Mouse (Mus musculus): Measurements from ENCODE around the gene Rgl2. TPM values are rescaled to one million over a fixed set of nuclear protein-coding genes. Genes with fewer than 3 reads are reported as not detected.
"Not testable (repeated sequence)": the region's sequence is repeated elsewhere in the genome, so short reads cannot be mapped to it uniquely, and the experiment has no call there.

The Rgl2 gene
- polyA plus RNA-seq, 1 experiment from 2014 or later = 42.6 TPM

GRCm38 (mm10) chr17:33977861-33978557 lies 48.7 kb downstream of the Rgl2 start:
- ATAC-seq (ENCODE audit: insufficient read depth, low FRiP score, low TSS enrichment) = no peak
- no peak for DNase-seq (ENCODE audit: low spot score)
- WGBS = 2% methylated on average over 57 of the region's 57 CpGs
- no peaks in the 10 kb centered on the region for H3K9me3 ChIP-seq (ENCODE audit: control insufficient read depth, low read length)
- H3K9ac ChIP-seq (ENCODE audit: low read length) = peak overlapping the region; percentile 18
- H3K4me2 ChIP-seq (ENCODE audit: low read depth) = peak overlapping the region; percentile 54
- no peaks in the 10 kb centered on the region for H3K4me1 ChIP-seq (ENCODE audit: control insufficient read depth, insufficient read depth, low read length)
- H3K27me3 ChIP-seq (ENCODE audit: control insufficient read depth, insufficient read depth, low read length) = peaks cover 30% of the 10 kb centered on the region
- peak overlapping the region; percentile 30 for H3K4me3 ChIP-seq (ENCODE audit: low read depth, low read length)
- H3K36me3 ChIP-seq (ENCODE audit: control insufficient read depth, insufficient read depth, low read length) = no peaks in the 10 kb centered on the region
- no peak overlapping the region for H3K27ac ChIP-seq (ENCODE audit: low read depth, low read length)

DNA sequence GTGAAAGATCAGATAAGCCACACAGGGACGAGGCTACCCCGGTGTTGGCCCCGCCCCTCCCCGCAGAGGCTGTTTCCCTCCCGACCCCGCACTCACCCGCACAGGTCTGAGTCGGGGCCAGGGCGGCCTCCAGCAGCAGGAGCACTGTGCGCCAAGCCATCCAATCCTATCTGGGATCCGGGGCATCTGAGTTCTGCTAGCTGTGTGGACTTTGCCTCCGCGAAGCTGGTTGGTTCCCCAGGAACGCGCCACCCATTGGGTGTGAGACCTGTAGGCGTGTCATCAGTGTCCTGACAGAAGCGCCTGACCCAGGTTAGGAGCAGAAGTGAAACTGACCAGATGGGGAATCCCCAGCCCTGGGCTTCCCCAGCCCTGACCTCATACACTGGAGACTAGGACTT lies 49.3 kb downstream of the Rgl2 start:
- ATAC-seq (ENCODE audit: insufficient read depth, low FRiP score, low TSS enrichment) (no peak; the same call in 1 of the 2 replicates), DNase-seq (ENCODE audit: low spot score) (peak; percentile 30)
- peak overlapping the region; percentile 30 for H3K4me3 ChIP-seq (ENCODE audit: low read depth, low read length)
- under 1% methylated on average over 16 of the region's 17 CpGs for WGBS
- H3K4me1 ChIP-seq (ENCODE audit: control insufficient read depth, insufficient read depth, low read length) = no peaks in the 10 kb centered on the region
- H3K9ac ChIP-seq (ENCODE audit: low read length) = peak overlapping the region; percentile 18; the same call in 1 of the 2 replicates
- H3K27ac ChIP-seq (ENCODE audit: low read depth, low read length) = no peak overlapping the region
- H3K9me3 ChIP-seq (ENCODE audit: control insufficient read depth, low read length) = no peaks in the 10 kb centered on the region
- peak overlapping the region; percentile 54 for H3K4me2 ChIP-seq (ENCODE audit: low read depth)
- H3K27me3 ChIP-seq (ENCODE audit: control insufficient read depth, insufficient read depth, low read length) = peaks cover 30% of the 10 kb centered on the region
- H3K36me3 ChIP-seq (ENCODE audit: control insufficient read depth, insufficient read depth, low read length) = no peaks in the 10 kb centered on the region

DNA sequence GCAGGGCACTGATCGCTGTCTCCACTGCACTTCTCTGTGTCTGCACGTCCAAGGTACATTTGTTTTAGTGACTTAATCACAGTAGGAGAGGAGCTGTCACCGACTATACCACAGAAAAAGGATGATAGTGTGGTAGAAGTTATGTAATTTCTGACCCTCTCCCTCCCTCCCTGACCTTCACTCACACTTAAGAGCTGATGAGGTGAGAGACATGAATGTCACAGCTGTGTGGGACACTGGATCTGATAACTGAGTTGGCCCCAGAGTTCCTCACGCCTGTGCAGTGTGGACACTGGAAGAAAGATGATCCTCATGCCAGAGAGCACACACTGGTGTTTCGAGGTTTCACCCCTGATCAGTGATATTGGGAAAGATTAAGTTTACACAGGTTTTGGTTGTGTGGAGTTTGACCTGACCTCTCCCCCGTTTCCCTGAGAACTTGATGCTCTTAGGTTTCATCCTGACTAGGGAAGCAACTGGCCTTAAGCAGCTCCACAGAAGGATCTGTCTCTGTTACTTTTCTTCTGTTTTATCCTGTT lies 50.2 kb downstream of the Rgl2 start:
- no peak overlapping the region for H3K27ac ChIP-seq (ENCODE audit: low read depth, low read length)
- no peak overlapping the region for H3K9ac ChIP-seq (ENCODE audit: low read length)
- no peaks in the 10 kb centered on the region for H3K9me3 ChIP-seq (ENCODE audit: control insufficient read depth, low read length)
- no peak for DNase-seq (ENCODE audit: low spot score)
- no peaks in the 10 kb centered on the region for H3K36me3 ChIP-seq (ENCODE audit: control insufficient read depth, insufficient read depth, low read length)
- H3K27me3 ChIP-seq (ENCODE audit: control insufficient read depth, insufficient read depth, low read length) = peaks cover 30% of the 10 kb centered on the region
- ATAC-seq (ENCODE audit: insufficient read depth, low FRiP score, low TSS enrichment) = no peak
- H3K4me1 ChIP-seq (ENCODE audit: control insufficient read depth, insufficient read depth, low read length) = no peaks in the 10 kb centered on the region
- no peak overlapping the region for H3K4me2 ChIP-seq (ENCODE audit: low read depth)
- H3K4me3 ChIP-seq (ENCODE audit: low read depth, low read length) = no peak overlapping the region
- WGBS = 76% methylated on average over 6 of the region's 6 CpGs

GRCm38 (mm10) chr17:33980181-33981035 lies 51.1 kb downstream of the Rgl2 start:
- Histone ChIP-seq H3K4me3 (ENCODE audit: low read depth, low read length) (no peak overlapping the region), H3K27ac (ENCODE audit: low read depth, low read length) (no peak overlapping the region), H3K27me3 (ENCODE audit: control insufficient read depth, insufficient read depth, low read length) (peaks cover 30% of the 10 kb centered on the region), H3K36me3 (ENCODE audit: control insufficient read depth, insufficient read depth, low read length) (no peaks in the 10 kb centered on the region), H3K9me3 (ENCODE audit: control insufficient read depth, low read length) (no peaks in the 10 kb centered on the region), H3K4me2 (ENCODE audit: low read depth) (no peak overlapping the region), H3K4me1 (ENCODE audit: control insufficient read depth, insufficient read depth, low read length) (no peaks in the 10 kb centered on the region), H3K9ac (ENCODE audit: low read length) (no peak overlapping the region)
- no peak for DNase-seq (ENCODE audit: low spot score)
- 76% methylated on average over 19 of the region's 19 CpGs for WGBS
- ATAC-seq (ENCODE audit: insufficient read depth, low FRiP score, low TSS enrichment) = 0 out of 2 replicates have a peak, but pooled peaks have one; percentile 1

DNA sequence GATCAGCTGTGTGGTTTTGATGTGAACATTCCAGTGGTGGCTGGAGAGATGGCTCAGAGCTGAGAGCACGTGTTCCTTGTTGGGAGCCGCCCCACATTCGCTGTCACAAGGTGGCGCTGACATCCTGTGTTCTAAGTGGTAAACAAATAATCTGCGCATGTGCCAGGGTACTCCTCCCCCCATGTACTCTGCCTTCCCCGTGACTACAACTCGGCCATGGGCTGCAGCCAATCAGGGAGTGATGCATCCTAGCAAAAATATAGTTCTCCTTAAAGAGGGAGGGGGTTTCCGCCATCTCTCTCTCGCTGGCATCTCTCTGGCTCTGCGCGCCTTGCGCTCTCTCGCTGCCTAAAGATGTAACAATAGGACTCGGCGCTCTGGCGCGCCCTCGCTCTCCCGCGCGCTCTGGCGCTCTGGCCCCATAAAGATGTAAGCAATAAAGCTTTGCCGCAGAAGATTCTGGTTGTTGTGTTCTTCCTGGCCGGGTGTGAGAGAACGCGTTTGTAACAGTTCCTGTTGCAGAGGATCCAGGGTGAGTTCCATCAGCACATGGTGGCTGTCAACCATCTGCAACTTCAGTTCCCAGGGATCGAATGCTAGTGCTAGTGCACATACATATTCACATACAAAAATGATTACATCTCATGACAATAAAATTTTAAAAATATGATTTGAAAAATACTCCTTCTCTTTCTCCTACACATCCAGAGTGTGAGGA lies 52.0 kb downstream of the Rgl2 start:
- Histone ChIP-seq H3K4me3 (ENCODE audit: low read depth, low read length) (peak overlapping the region; percentile 33), H3K9ac (ENCODE audit: low read length) (peak overlapping the region; percentile 61), H3K27me3 (ENCODE audit: control insufficient read depth, insufficient read depth, low read length) (peaks cover 30% of the 10 kb centered on the region), H3K4me2 (ENCODE audit: low read depth) (peak overlapping the region; percentile 41), H3K27ac (ENCODE audit: low read depth, low read length) (peak overlapping the region; percentile 49)
- DNase-seq (ENCODE audit: low spot score) (peak; percentile 93), ATAC-seq (ENCODE audit: insufficient read depth, low FRiP score, low TSS enrichment) (peak; percentile 93)
- 1% methylated on average over 27 of the region's 27 CpGs for WGBS
- H3K36me3 ChIP-seq (ENCODE audit: control insufficient read depth, insufficient read depth, low read length); H3K4me1 ChIP-seq (ENCODE audit: control insufficient read depth, insufficient read depth, low read length); H3K9me3 ChIP-seq (ENCODE audit: control insufficient read depth, low read length): not testable (repeated sequence)

DNA sequence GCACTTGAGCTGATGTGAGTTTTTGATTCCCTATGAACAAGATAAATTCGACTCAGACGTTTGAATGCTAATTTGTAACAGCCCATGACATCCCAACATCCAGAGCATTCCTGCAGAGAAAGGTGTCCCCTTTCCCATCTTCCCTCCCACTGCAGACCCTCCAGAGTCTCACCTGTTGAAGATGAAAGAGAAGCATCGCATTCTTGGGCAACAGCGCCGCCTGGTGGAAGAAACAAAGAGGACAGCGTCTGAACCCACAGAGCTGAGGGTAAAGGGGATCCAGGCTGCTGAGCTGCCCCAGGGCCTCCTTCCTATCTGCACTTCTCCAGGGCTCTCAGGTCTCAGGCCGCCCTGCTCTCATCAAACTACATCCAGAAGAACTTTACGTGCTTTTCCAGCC lies 52.8 kb downstream of the Rgl2 start:
- ATAC-seq (ENCODE audit: insufficient read depth, low FRiP score, low TSS enrichment); H3K4me3 ChIP-seq (ENCODE audit: low read depth, low read length); H3K4me1 ChIP-seq (ENCODE audit: control insufficient read depth, insufficient read depth, low read length); H3K9ac ChIP-seq (ENCODE audit: low read length); H3K9me3 ChIP-seq (ENCODE audit: control insufficient read depth, low read length); H3K36me3 ChIP-seq (ENCODE audit: control insufficient read depth, insufficient read depth, low read length); H3K27ac ChIP-seq (ENCODE audit: low read depth, low read length): not testable (repeated sequence)
- DNase-seq (ENCODE audit: low spot score) = peak; percentile 69
- WGBS = 11% methylated on average over 8 of the region's 8 CpGs
- Histone ChIP-seq H3K27me3 (ENCODE audit: control insufficient read depth, insufficient read depth, low read length) (peaks cover 24% of the 10 kb centered on the region), H3K4me2 (ENCODE audit: low read depth) (peak overlapping the region; percentile 41; the same call in 1 of the 2 replicates)

Small RNA genes within 50 kb of the gene (microRNA-seq; reads per million reads assigned to microRNA genes)
- gene Gm27740 = not detected

Other genes starting within 250 kb of the Rgl2 start
- gene Hnrnpm, start 242.7 kb upstream of the Rgl2 start, polyA plus RNA-seq (2014; fragmentation: Nextera tagmentation; extraction: Ambion mirVana) = 554 and 558 TPM in 2 replicates
- gene March2, start 210.9 kb upstream of the Rgl2 start, polyA plus RNA-seq (2014; fragmentation: Nextera tagmentation; extraction: Ambion mirVana) = 39.3 and 43.8 TPM in 2 replicates
- gene Rab11b, start 169.0 kb upstream of the Rgl2 start, polyA plus RNA-seq (2014; fragmentation: Nextera tagmentation; extraction: Ambion mirVana) = 293 and 295 TPM in 2 replicates
- gene Angptl4, start 147.7 kb upstream of the Rgl2 start, polyA plus RNA-seq (2014; fragmentation: Nextera tagmentation; extraction: Ambion mirVana) = 14.9 and 18.6 TPM in 2 replicates
- gene Kank3, start 119.0 kb upstream of the Rgl2 start, polyA plus RNA-seq (2014; fragmentation: Nextera tagmentation; extraction: Ambion mirVana) = 23.5 TPM in 2 replicates
- gene Rps28, start 105.0 kb upstream of the Rgl2 start, polyA plus RNA-seq (2014; fragmentation: Nextera tagmentation; extraction: Ambion mirVana) = 813 and 863 TPM in 2 replicates
- gene Ndufa7, start 105.0 kb upstream of the Rgl2 start, polyA plus RNA-seq (2014; fragmentation: Nextera tagmentation; extraction: Ambion mirVana) = 432 and 435 TPM in 2 replicates
- 72.6 and 79.1 TPM in 2 replicates for gene Cd320, start 86.5 kb upstream of the Rgl2 start, polyA plus RNA-seq (2014; fragmentation: Nextera tagmentation; extraction: Ambion mirVana)
- not detected in 2 replicates for gene Gm7029, start 55.7 kb upstream of the Rgl2 start, polyA plus RNA-seq (2014; fragmentation: Nextera tagmentation; extraction: Ambion mirVana)
- gene Kifc1, start 38.9 kb upstream of the Rgl2 start, polyA plus RNA-seq (2014; fragmentation: Nextera tagmentation; extraction: Ambion mirVana) = 8.4 and 11.0 TPM in 2 replicates
- not detected in 2 replicates for gene Platr17, start 24.4 kb upstream of the Rgl2 start, polyA plus RNA-seq (2014; fragmentation: Nextera tagmentation; extraction: Ambion mirVana)
- gene Daxx, start 20.1 kb upstream of the Rgl2 start, polyA plus RNA-seq (2014; fragmentation: Nextera tagmentation; extraction: Ambion mirVana) = 61.2 and 61.4 TPM in 2 replicates
- 12.9 and 16.2 TPM in 2 replicates for gene Tapbp, start 13.6 kb upstream of the Rgl2 start, polyA plus RNA-seq (2014; fragmentation: Nextera tagmentation; extraction: Ambion mirVana)
- 10.5 and 11.2 TPM in 2 replicates for gene Zbtb22, start 13.6 kb upstream of the Rgl2 start, polyA plus RNA-seq (2014; fragmentation: Nextera tagmentation; extraction: Ambion mirVana)
- gene Pfdn6, start 10.8 kb downstream of the Rgl2 start, polyA plus RNA-seq (2014; fragmentation: Nextera tagmentation; extraction: Ambion mirVana) = 190 and 195 TPM in 2 replicates
- gene Wdr46, start 11.1 kb downstream of the Rgl2 start, polyA plus RNA-seq (2014; fragmentation: Nextera tagmentation; extraction: Ambion mirVana) = 29.5 and 33.4 TPM in 2 replicates
- 4.4 and 4.9 TPM in 2 replicates for gene B3galt4, start 21.9 kb downstream of the Rgl2 start, polyA plus RNA-seq (2014; fragmentation: Nextera tagmentation; extraction: Ambion mirVana)
- gene Vps52, start 26.3 kb downstream of the Rgl2 start, polyA plus RNA-seq (2014; fragmentation: Nextera tagmentation; extraction: Ambion mirVana) = 40.7 and 43.8 TPM in 2 replicates
- 1,341 and 1,360 TPM in 2 replicates for gene Rps18, start 26.5 kb downstream of the Rgl2 start, polyA plus RNA-seq (2014; fragmentation: Nextera tagmentation; extraction: Ambion mirVana)
- gene H2-K1, start 70.8 kb downstream of the Rgl2 start, polyA plus RNA-seq (2014; fragmentation: Nextera tagmentation; extraction: Ambion mirVana) = 20.2 and 23.1 TPM in 2 replicates
- gene Ring1, start 95.1 kb downstream of the Rgl2 start, polyA plus RNA-seq (2014; fragmentation: Nextera tagmentation; extraction: Ambion mirVana) = 5.2 and 8.4 TPM in 2 replicates
- gene H2-Ke6, start 98.5 kb downstream of the Rgl2 start, polyA plus RNA-seq (2014; fragmentation: Nextera tagmentation; extraction: Ambion mirVana) = 48.1 and 52.7 TPM in 2 replicates
- gene Slc39a7, start 102.1 kb downstream of the Rgl2 start, polyA plus RNA-seq (2014; fragmentation: Nextera tagmentation; extraction: Ambion mirVana) = 89.7 and 108 TPM in 2 replicates
- 25.1 and 27.1 TPM in 2 replicates for gene Rxrb, start 102.3 kb downstream of the Rgl2 start, polyA plus RNA-seq (2014; fragmentation: Nextera tagmentation; extraction: Ambion mirVana)
- gene Col11a2, start 109.9 kb downstream of the Rgl2 start, polyA plus RNA-seq (2014; fragmentation: Nextera tagmentation; extraction: Ambion mirVana) = 1.5 and 2.9 TPM in 2 replicates
- gene H2-Oa, start 162.8 kb downstream of the Rgl2 start, polyA plus RNA-seq (2014; fragmentation: Nextera tagmentation; extraction: Ambion mirVana) = 0.93 TPM in 1 of 2 replicates, not detected in the other
- gene H2-DMa, start 190.0 kb downstream of the Rgl2 start, polyA plus RNA-seq (2014; fragmentation: Nextera tagmentation; extraction: Ambion mirVana) = 9.2 and 10.3 TPM in 2 replicates
- 116 and 133 TPM in 2 replicates for gene Brd2, start 193.1 kb downstream of the Rgl2 start, polyA plus RNA-seq (2014; fragmentation: Nextera tagmentation; extraction: Ambion mirVana)
- gene H2-DMb2, start 213.8 kb downstream of the Rgl2 start, polyA plus RNA-seq (2014; fragmentation: Nextera tagmentation; extraction: Ambion mirVana) = not detected in 2 replicates
- not detected in 2 replicates for gene H2-DMb1, start 223.5 kb downstream of the Rgl2 start, polyA plus RNA-seq (2014; fragmentation: Nextera tagmentation; extraction: Ambion mirVana)

Data from neural tube, embryonic 11.5 days (tissue).